Mouse (Mus musculus) regulatory T cell (primary cell): Measurements from ENCODE around the gene Zdhhc22.

Experiments used
- in situ Hi-C: fragments of 300-600 bp; cut with MboI, MseI; formaldehyde crosslinking; loops from one replicate; pipeline ENCODE4 v1.15.1; 2025; ENCODE audit warnings: high pct_unique_total_duplicates

The Zdhhc22 gene

DNA sequence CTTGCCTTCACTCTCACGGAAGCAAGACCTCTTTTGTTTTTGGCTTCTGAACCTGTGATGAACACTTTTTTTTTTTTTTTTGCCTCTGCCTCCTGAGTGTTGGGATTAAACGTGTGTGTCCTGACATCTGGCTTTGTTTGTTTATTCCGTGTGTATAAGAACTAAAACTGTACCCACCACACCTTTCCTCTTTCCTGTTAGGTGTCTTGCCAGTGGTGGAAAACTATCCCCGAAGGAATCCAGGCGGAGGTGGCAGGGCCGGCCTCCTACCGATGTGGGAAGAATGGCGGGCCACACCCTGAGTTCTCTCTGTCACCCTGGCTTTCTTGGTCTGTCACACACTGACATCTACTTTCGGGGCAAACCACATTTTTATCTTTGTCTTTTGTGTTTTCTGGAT is 51.7 kb downstream of the Zdhhc22 start:
- in situ Hi-C loops = no loop called here

DNA sequence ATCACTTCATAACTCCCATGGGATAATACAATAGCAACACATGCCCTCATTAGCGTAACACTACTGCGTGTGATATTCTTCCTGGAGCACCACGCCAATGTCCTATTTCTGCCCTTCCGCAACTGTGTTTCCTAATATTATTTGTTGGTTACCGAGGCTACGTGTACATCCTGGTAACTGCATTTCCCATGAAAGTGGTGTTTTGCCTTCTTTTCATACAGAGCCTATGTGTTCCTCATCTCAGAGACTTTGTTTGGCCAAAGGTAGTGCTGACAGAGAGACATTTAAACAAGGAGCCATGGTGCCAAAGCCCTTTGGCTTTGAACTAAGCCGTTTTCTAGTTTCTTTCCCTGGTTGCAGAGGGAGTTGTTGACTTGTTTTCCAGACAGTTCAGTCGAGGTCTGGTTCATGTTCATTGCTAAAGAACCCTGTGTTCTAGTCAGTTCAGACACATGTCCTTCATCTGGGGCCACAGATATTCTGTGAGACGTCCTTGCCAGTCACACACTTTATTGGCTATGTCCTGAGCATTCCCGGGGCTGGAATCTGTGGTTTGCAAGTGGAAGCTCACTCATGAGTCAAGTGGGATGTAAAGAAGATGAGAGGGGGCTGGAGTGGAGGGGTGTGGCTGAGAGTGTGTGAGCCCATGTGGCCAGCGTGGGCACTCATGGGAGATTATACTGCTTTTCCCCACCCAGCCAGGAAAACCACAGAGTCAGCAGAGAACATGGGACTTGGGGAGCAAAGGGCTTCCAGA is 53.5 kb downstream of the Zdhhc22 start:
- in situ Hi-C loops = no loop called here

- in situ Hi-C loops = no loop called here
Observed at GRCm38 (mm10) chr12:86935692-86936282, 54.4 kb downstream of the Zdhhc22 start.

- in situ Hi-C loops = no loop called here
Observed at GRCm38 (mm10) chr12:86934748-86935147, 55.5 kb downstream of the Zdhhc22 start.

- in situ Hi-C loops = no loop called here
Observed at GRCm38 (mm10) chr12:86932575-86932952, 57.7 kb downstream of the Zdhhc22 start.

GRCm38 (mm10) chr12:86931919-86932574 is 58.2 kb downstream of the Zdhhc22 start:
- in situ Hi-C loops = no loop called here

- in situ Hi-C loops = no loop called here
Observed at GRCm38 (mm10) chr12:86930934-86931729, 59.1 kb downstream of the Zdhhc22 start.
